Mouse (Mus musculus) liver, postnatal 0 days (tissue): ENCODE measurements around the gene Irak1. TPM values are rescaled to one million over a fixed set of nuclear protein-coding genes. Genes with fewer than 3 reads are reported as not detected.

Experiments used
- ATAC-seq: fragments of 200-750 bp; cut with Nextera tagmentation; 2 replicates; pipeline ENCODE4 v1.8.0; 2017; ENCODE audit warnings: mild to moderate bottlenecking, moderate library complexity
- DNase-seq: peaks from one replicate; pipeline ENCODE4 v3.0.0-alpha.2; 2016
- H3K27ac ChIP-seq: fragments of 300-500 bp; sonication (generic); 2 replicates; pipeline ENCODE4 v1.5.1; 2014; ENCODE audit warnings: antibody characterized with exemption, moderate library complexity, mild to moderate bottlenecking, low read depth
- H3K27me3 ChIP-seq: fragments of 300-500 bp; sonication (generic); 2 replicates; pipeline ENCODE4 v1.6.1; 2014; ENCODE audit warnings: low read length, control low read depth, mixed read lengths; ENCODE audit not compliant: insufficient read depth
- H3K36me3 ChIP-seq: fragments of 300-500 bp; sonication (generic); replicated peaks from 2 replicates; pipeline ENCODE4 v1.6.1; 2014; ENCODE audit warnings: mild to moderate bottlenecking, control low read depth, low read length, moderate library complexity, mixed read lengths; ENCODE audit not compliant: insufficient read depth
- H3K4me1 ChIP-seq: fragments of 300-500 bp; sonication (generic); 2 replicates; pipeline ENCODE4 v1.6.1; 2014; ENCODE audit warnings: antibody characterized with exemption, mild to moderate bottlenecking, control low read depth; ENCODE audit not compliant: insufficient read depth
- H3K4me2 ChIP-seq: fragments of 300-500 bp; sonication (generic); 2 replicates; pipeline ENCODE4 v1.6.1; 2014; ENCODE audit warnings: low read depth, mild to moderate bottlenecking, low read length, moderate library complexity, mixed read lengths
- H3K4me3 ChIP-seq: fragments of 300-500 bp; sonication (generic); 2 replicates; pipeline ENCODE4 v1.5.1; 2014; ENCODE audit warnings: low read depth, low read length
- H3K9ac ChIP-seq: fragments of 300-500 bp; sonication (generic); replicated peaks from 2 replicates; pipeline ENCODE4 v1.6.1; 2014; ENCODE audit warnings: mild to moderate bottlenecking, moderate library complexity
- H3K9me3 ChIP-seq: fragments of 300-500 bp; sonication (generic); 2 replicates; pipeline ENCODE4 v1.6.1; 2016; ENCODE audit warnings: mild to moderate bottlenecking, control low read depth, low read length, mixed read lengths
- CTCF ChIP-seq: sonication (generic); IDR thresholded peaks from 2 replicates; pipeline ENCODE4 v1.5.1; 2016; ENCODE audit warnings: antibody characterized with exemption, low read depth
- EP300 ChIP-seq: IDR thresholded peaks from 2 replicates; pipeline ENCODE4 v1.6.1; 2016; ENCODE audit warnings: antibody characterized with exemption, low read depth, mild to moderate bottlenecking
- WGBS: fragments of 180-500 bp; shearing (Covaris S2); extraction: QIAGEN DNeasy Blood & Tissue Kit; methylation state at CpG from one replicate; pipeline ENCODE4 v1.1.7; 2014; ENCODE audit not compliant: insufficient replicate concordance; 5-methylcytosine and 5-hydroxymethylcytosine counted together
- polyA plus RNA-seq: library from polyadenylated mRNA; unstranded; fragments of >200 nt; fragmentation: Nextera tagmentation; extraction: Ambion mirVana; gene quantifications from 2 replicates; pipeline ENCODE4 v1.2.1, GENCODE M21; 2015

Irak1 gene
- polyA plus RNA-seq, 1 experiment from 2014 or later: 18.7 TPM

DNA sequence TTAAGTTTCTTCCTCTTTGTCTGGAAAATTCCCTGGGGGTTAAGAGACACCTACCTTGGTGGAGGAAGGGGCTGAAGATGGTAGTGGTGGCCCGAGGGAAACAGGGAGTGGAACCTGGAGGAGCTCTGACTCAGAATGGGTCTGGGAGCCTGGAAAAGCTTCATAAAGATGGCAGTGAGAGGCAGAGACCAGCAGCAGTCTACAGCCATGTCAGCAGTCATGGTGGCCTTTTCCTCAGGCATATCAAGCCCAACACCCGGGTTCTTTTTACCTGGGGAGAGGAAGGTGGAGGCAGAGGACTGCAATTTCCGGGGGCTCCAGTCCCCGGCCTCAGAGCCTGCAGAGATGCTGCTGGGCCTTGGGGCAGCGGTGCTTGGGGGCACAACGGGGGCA lies 927 bp downstream of the Irak1 start:
- Histone ChIP-seq H3K36me3 (peaks cover 3% of the 10 kb centered on the region), H3K4me3 (peak overlapping the region; percentile 68), H3K9me3 (no peaks in the 10 kb centered on the region), H3K4me1 (peaks cover 10% of the 10 kb centered on the region), H3K27ac (peak overlapping the region; percentile 76; the same call in 1 of the 2 replicates), H3K9ac (peak overlapping the region; percentile 90), H3K27me3 (no peaks in the 10 kb centered on the region), H3K4me2 (peak overlapping the region; percentile 81)
- ATAC-seq: no peak
- DNase-seq: no peak
- 22% methylated on average over 5 of the region's 6 CpGs for WGBS
- TF ChIP-seq CTCF: no peak
- TF ChIP-seq EP300: no peak

DNA sequence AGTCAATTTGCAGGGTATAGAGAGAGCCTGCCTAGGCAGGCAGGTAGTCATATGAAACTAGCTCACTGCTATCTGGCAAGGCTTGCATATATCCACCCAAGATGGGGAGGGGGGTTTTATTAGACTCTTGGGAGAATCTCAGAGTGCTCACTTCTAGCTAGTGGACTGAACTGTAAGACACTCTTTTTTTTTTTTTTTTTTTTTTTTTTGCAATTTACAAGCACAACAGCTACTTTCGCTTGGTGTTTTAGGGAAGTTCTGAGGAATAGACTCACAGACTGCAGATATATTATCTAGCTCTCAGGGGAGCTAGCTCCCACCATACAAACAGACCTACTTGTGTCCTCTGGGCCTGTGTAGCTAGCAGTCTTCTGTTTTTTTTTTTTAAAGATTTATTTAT lies 9.1 kb downstream of the Irak1 start:
- Histone ChIP-seq H3K27ac (no peak overlapping the region), H3K27me3 (no peaks in the 10 kb centered on the region), H3K4me3 (no peak overlapping the region), H3K9ac (no peak overlapping the region), H3K9me3 (no peaks in the 10 kb centered on the region), H3K36me3 (peaks cover 5% of the 10 kb centered on the region), H3K4me2 (no peak overlapping the region), H3K4me1 (no peaks in the 10 kb centered on the region)
- TF ChIP-seq CTCF: no peak
- no peak for TF ChIP-seq EP300
- WGBS: 73% methylated on average over 1 of the region's 1 CpGs
- ATAC-seq (no peak), DNase-seq (no peak)

DNA sequence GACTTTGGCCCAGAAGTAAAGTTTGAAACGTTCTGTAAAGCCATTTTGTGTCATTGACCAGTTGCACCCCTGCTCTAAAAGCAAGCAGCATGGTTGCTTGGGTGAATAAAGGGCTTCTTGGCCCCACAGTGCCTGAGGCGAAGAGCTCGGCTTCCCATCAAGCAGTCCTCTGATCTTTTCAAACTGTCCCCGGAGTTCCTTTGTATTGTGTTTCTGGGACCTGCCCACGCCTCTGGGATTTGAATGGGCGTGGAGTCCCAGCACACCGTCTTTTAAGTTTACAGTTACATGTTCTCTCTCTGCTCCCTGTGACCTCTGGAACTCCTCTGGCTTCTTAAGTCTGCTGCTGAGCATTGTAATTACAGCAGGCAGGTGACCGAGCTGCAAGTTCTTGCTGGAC lies 15.7 kb downstream of the Irak1 start:
- Histone ChIP-seq H3K9me3 (no peaks in the 10 kb centered on the region), H3K27ac (no peak overlapping the region), H3K4me1 (no peaks in the 10 kb centered on the region), H3K4me3 (no peak overlapping the region), H3K36me3 (no peaks in the 10 kb centered on the region), H3K9ac (no peak overlapping the region), H3K27me3 (no peaks in the 10 kb centered on the region), H3K4me2 (no peak overlapping the region)
- 63% methylated on average over 8 of the region's 8 CpGs for WGBS
- TF ChIP-seq CTCF (no peak), EP300 (no peak)
- ATAC-seq: no peak
- no peak for DNase-seq

DNA sequence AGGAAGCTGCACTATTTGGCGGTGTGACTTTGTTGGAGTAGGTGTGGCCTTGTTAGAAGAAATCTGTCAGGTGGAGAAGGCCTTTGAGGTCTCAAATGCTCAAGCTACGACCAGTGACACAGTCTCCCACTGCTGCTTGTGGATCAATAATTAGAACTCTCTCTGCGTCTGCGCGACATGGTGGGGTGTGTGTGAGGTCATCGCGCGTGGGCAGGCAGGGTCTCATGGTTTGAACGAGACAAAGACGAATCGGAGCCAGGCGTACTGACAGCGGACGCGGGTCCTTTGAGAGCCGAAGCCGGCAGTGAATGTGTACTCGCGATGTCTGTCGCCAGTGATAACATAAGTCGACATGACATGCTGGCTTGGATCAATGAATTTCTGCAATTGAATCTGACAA lies 17.3 kb downstream of the Irak1 start:
- DNase-seq: no peak
- Histone ChIP-seq H3K4me2 (no peak overlapping the region), H3K4me1 (no peaks in the 10 kb centered on the region), H3K4me3 (no peak overlapping the region), H3K9me3 (no peaks in the 10 kb centered on the region), H3K27ac (no peak overlapping the region), H3K9ac (no peak overlapping the region), H3K27me3 (no peaks in the 10 kb centered on the region), H3K36me3 (no peaks in the 10 kb centered on the region)
- 72% methylated on average over 21 of the region's 21 CpGs for WGBS
- TF ChIP-seq EP300 (no peak), CTCF (no peak)
- no peak for ATAC-seq

DNA sequence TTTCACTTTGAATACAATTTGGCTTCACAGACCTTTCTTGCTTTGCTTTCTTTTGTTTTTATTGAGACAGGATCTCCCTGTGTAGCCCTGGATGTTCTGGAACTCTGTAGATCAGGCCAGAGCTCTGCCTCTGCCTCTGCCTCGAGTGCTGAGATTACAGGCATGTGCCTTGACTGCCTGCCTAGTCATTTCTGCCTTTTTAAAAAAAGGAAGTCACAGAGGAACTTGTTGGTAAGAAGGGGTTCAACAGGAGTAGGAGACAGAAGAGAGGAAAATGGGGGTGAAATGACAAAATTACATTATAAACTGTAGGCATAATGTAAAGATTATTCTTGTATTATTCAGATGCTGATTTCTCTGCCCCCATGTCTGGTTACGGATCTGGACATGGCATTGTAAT lies 20.1 kb downstream of the Irak1 start:
- no peak overlapping the region for H3K27ac ChIP-seq
- no peaks in the 10 kb centered on the region for H3K9me3 ChIP-seq
- H3K27me3 ChIP-seq: no peaks in the 10 kb centered on the region
- WGBS: 60% methylated on average over 2 of the region's 2 CpGs
- H3K9ac ChIP-seq: no peak overlapping the region
- H3K4me3 ChIP-seq: no peak overlapping the region
- H3K4me2 ChIP-seq: no peak overlapping the region
- H3K4me1 ChIP-seq: peaks cover 5% of the 10 kb centered on the region
- H3K36me3 ChIP-seq: no peaks in the 10 kb centered on the region
- no peak for ATAC-seq
- DNase-seq: no peak
- no peak for TF ChIP-seq EP300
- no peak for TF ChIP-seq CTCF

DNA sequence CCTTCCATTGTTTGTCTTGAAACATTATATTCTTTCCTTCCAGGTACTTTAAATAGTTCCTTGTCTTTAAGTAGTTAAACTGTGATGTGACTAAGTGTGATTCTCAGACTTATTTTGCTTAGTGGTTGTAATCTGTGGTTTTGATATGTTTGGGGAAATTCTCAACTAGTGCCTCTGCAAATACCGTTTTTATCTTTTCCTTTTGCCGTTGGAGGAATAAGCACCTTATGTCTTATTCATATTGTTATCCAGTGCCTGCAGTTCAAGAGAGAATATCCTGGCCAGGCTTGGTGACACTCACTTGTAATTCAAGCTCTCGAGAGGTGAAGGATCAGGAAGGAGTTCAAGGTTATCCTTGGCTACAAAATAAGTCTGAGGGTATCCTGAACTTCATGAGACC lies 22.7 kb downstream of the Irak1 start:
- ATAC-seq: no peak
- no peak overlapping the region for H3K4me2 ChIP-seq

More for the DNA sequence above, 22.7 kb downstream of the Irak1 start:
- 61% methylated on average over 3 of the region's 3 CpGs for WGBS
- Histone ChIP-seq H3K9me3 (no peaks in the 10 kb centered on the region), H3K27me3 (no peaks in the 10 kb centered on the region), H3K4me1 (peaks cover 6% of the 10 kb centered on the region), H3K27ac (no peak overlapping the region), H3K9ac (no peak overlapping the region), H3K4me3 (no peak overlapping the region), H3K36me3 (no peaks in the 10 kb centered on the region)
- DNase-seq: no peak
- TF ChIP-seq EP300: no peak
